Mouse (Mus musculus): Measurements from ENCODE around the gene Il27ra. TPM values are rescaled to one million over a fixed set of nuclear protein-coding genes. Genes with fewer than 3 reads are reported as not detected.

Gene Il27ra
- polyA plus RNA-seq, 1 experiment, result 1.1 TPM

DNA sequence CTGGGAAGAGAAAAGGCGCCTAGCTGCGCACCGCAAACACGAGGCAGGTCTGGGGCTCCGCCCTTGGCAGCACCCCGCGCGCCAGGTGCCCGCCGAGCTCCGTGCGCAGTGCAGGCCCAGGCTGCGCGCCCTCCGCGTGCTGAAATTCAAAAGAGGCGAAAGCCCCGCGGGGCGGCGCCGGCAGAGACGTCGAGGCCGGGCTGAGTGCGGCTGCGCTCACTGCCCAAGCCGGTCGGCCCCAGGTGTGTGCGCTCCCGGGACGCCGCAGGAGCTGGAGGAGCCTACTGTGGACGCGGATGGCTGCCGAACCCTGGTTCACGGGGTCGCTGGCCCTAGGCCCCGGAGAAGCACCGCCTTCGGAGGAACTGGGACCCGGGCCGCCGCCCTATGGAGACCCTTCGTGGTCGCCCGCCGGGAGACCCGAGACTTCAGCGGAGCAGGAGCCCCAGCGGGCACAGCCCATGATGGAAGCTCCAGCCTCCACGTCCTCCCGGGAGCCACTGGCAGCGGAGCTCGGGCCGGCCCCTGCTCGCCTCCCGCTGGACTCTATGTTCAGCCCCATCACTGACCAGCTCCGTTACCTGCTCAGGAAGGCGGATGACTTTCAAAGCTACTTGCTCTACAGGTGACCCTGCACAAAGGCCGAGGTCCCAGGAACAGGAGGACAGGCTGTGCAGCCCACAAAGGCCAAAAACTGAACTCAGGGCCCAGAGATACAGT, 40.9 kb downstream of the Il27ra start, which contains the start of gene 1700067K01Rik:
Gene 1700067K01Rik, plus strand, starts transcription at position 222 of the 720 bp plus-strand sequence.
- Histone ChIP-seq H3K4me1 (ENCODE audit: control insufficient read depth, insufficient read depth, low read length) (peaks cover 9% of the 10 kb centered on the region; the same call in 1 of the 2 replicates), H3K27ac (ENCODE audit: insufficient read depth, low read length) (no peak within 1 kb of the TSS), H3K4me3 (ENCODE audit: insufficient read depth, low read length) (no peak within 1 kb of the TSS)
- TF ChIP-seq CTCF (IDR thresholded peaks at IDR 0.05; ENCODE audit: borderline replicate concordance, insufficient read depth, low read length), result no peak
- no peak for TF ChIP-seq POLR2A (IDR thresholded peaks at IDR 0.05; ENCODE audit: low read depth, low read length)

DNA sequence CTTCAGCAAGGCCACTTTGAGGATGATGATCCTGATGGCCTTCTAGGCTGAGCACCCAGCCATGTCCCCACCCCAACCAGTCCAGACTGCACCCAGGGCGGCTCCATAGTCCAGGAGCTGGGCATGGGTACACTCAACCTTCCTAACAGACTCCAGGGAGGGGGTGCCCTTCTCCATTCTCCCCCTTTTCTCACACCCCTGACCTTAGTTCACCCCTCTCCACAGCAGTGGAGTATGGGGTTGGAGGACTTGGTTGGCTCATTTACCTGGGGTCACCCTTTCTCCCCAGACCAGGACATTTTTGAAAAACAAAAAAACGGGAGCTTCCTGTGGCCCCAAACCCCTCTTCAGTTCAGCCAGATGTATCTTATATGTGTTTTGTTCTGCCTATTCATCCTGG, 42.6 kb downstream of the Il27ra start:
- H3K4me1 ChIP-seq (ENCODE audit: control insufficient read depth, insufficient read depth, low read length), result peaks cover 6% of the 10 kb centered on the region; the same call in 1 of the 2 replicates
- H3K27ac ChIP-seq (ENCODE audit: insufficient read depth, low read length), result no peak overlapping the region
- H3K4me3 ChIP-seq (ENCODE audit: insufficient read depth, low read length), result no peak overlapping the region
- no peak for TF ChIP-seq POLR2A (IDR thresholded peaks at IDR 0.05; ENCODE audit: low read depth, low read length)
- no peak for TF ChIP-seq CTCF (IDR thresholded peaks at IDR 0.05; ENCODE audit: borderline replicate concordance, insufficient read depth, low read length)

DNA sequence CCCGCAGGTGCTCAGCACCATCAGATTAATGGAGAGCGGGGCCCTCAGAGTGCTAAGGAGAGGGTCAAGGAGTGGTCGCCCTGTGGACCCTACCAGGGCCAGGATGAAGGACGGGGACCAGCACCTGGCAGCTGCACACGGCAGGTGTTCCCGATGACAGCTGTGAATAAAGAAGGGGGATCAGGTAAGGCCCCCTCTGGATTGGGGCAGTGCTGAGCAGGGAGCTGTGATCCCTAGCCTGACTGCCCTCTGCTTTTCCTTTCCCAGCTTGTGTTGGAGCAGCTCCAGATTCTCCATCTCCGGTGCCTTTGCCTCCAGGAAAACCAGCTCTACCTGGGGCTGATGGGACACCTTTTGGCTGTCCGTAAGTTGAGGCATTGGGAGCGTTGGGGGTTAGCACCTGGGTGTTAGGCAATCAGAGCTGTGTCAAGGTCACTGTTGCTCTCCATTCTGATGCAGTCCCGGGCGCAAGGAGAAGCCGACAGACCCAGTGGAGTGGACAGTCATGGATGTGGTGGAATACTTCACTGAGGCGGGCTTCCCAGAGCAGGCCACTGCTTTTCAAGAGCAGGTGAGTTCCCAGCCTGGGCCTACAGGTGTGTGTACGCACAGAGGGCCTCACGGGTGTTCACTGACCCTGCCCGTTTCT, 43.2 kb downstream of the Il27ra start:
- TF ChIP-seq POLR2A (IDR thresholded peaks at IDR 0.05; ENCODE audit: low read depth, low read length) (no peak), CTCF (IDR thresholded peaks at IDR 0.05; ENCODE audit: borderline replicate concordance, insufficient read depth, low read length) (no peak)
- Histone ChIP-seq H3K4me1 (ENCODE audit: control insufficient read depth, insufficient read depth, low read length) (peaks cover 6% of the 10 kb centered on the region; the same call in 1 of the 2 replicates), H3K4me3 (ENCODE audit: insufficient read depth, low read length) (peak overlapping the region; percentile 81), H3K27ac (ENCODE audit: insufficient read depth, low read length) (no peak overlapping the region)

DNA sequence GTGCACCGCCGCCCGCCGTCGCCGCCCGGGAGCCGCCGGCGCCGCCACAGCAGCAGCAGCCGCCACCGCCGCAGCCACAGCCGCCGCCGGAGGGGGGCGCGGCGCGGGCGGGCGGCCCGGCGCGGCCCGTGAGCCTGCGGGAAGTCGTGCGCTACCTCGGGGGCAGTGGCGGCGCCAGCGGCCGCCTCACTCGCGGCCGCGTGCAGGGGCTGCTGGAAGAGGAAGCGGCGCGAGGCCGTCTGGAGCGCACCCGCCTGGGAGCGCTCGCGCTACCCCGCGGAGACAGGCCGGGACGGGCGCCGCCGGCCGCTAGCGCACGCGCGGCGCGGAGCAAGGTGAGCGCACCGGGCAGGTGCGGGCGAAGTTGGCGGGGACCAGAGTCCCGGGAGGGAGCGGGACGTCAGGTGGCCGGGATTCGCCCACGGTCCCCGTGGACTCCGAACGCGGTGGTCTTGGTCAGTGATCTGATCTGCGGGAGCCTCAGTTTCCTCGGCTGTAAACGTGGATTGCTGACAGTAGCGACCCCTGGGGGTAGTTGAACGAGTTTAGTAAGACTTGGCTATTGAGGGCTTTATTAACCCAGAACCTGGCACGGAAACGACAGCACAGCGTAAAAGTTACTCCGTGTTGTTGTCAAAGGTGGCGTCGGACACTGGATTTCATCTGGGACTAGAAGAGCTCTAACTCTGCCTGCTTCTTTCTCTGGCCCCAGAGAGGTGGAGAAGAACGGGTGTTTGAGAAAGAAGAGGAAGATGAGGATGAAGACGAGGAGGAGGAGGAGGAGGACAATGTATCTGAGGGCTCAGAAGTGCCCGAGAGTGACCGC, 43.9 kb downstream of the Il27ra start:
- peak overlapping the region; percentile 31; the same call in 1 of the 2 replicates for H3K27ac ChIP-seq (ENCODE audit: insufficient read depth, low read length)
- H3K4me1 ChIP-seq (ENCODE audit: control insufficient read depth, insufficient read depth, low read length), result peaks cover 5% of the 10 kb centered on the region; the same call in 1 of the 2 replicates
- TF ChIP-seq POLR2A (IDR thresholded peaks at IDR 0.05; ENCODE audit: low read depth, low read length), result no peak
- 0 out of 2 replicates have a peak, but pooled peaks have one; percentile 8 for TF ChIP-seq CTCF (IDR thresholded peaks at IDR 0.05; ENCODE audit: borderline replicate concordance, insufficient read depth, low read length)
- H3K4me3 ChIP-seq (ENCODE audit: insufficient read depth, low read length), result peak overlapping the region; percentile 81

DNA sequence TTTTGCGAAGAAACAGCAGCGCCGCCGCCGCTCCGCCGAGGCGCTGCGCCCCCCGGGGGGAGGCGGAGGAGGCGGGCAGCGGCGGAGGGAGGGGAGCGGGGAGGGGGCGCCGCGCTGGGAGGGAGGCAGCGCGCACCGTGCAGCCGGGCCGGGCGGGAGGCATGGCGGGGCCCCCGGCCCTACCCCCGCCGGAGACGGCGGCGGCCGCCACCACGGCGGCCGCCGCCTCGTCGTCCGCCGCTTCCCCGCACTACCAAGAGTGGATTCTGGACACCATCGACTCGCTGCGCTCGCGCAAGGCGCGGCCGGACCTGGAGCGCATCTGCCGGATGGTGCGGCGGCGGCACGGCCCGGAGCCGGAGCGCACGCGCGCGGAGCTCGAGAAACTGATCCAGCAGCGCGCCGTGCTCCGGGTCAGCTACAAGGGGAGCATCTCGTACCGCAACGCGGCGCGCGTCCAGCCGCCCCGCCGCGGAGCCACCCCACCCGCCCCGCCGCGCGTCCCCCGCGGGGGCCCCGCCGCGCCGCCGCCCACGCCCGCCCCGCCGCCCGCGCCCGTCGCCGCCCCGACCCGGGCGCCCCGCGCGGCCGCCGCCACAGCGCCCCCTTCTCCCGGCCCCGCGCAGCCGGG, 44.8 kb downstream of the Il27ra start, which contains the start of gene Samd1:
Gene Samd1, plus strand, starts transcription at position 162 of the 631 bp plus-strand sequence.
- Histone ChIP-seq H3K4me1 (ENCODE audit: control insufficient read depth, insufficient read depth, low read length) (peaks cover 3% of the 10 kb centered on the region; the same call in 1 of the 2 replicates), H3K27ac (ENCODE audit: insufficient read depth, low read length) (peak within 1 kb of the TSS; percentile 95), H3K4me3 (ENCODE audit: insufficient read depth, low read length) (peak within 1 kb of the TSS; percentile 81)
- TF ChIP-seq CTCF (IDR thresholded peaks at IDR 0.05; ENCODE audit: borderline replicate concordance, insufficient read depth, low read length) (no peak), POLR2A (IDR thresholded peaks at IDR 0.05; ENCODE audit: low read depth, low read length) (no peak)

DNA sequence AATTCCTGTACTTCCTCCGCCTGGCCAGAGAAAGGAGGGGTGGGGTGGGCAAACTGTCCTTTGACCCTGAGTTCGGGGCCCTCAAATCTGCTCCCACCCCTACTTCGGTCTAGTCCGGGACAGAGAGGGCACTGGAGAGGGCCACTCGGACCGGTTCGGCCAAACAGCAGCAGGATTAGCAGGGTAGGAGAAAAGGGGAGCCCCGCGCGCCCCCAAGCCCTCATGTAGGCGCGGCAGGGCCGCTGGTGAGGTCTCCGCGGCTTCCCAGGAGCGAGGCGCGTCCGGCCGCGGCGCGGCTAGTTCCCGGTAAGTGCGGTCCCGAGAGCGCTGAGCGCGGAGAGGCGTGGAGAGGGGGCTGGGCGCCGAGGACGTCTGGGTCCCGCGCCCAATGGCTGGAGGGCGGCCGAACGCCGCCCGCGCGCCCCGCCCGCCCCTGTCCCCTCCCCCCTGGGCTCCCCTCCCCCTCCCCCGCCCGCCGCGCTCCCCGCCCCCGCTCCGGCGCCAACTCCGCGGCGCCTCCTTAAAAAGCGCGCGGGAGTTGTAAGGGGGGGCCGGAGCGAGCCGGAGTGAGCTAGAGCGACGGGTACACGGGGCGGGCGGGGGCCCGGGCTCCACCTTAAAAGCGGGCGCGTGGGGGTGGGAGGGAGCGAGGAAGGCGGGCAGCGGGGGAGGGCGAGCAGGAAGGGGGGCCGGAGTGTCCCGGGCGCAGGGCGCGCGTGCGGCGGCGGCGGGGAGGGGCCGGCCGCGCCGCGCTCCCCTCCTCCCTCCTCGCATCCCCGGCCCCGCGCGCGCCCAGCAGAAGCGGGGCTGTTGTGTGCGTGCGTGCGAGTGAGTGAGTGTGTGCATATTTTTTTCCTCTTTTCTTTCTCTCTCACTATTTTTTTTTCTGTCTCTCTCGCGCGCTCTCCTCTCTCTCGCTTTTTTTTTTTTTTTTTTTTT, 45.6 kb downstream of the Il27ra start:
- Histone ChIP-seq H3K27ac (ENCODE audit: insufficient read depth, low read length) (peak overlapping the region; percentile 95), H3K4me3 (ENCODE audit: insufficient read depth, low read length) (peak overlapping the region; percentile 68), H3K4me1 (ENCODE audit: control insufficient read depth, insufficient read depth, low read length) (peaks cover 3% of the 10 kb centered on the region; the same call in 1 of the 2 replicates)
- peak; percentile 92 for TF ChIP-seq POLR2A (IDR thresholded peaks at IDR 0.05; ENCODE audit: low read depth, low read length)
- TF ChIP-seq CTCF (IDR thresholded peaks at IDR 0.05; ENCODE audit: borderline replicate concordance, insufficient read depth, low read length), result no peak

DNA sequence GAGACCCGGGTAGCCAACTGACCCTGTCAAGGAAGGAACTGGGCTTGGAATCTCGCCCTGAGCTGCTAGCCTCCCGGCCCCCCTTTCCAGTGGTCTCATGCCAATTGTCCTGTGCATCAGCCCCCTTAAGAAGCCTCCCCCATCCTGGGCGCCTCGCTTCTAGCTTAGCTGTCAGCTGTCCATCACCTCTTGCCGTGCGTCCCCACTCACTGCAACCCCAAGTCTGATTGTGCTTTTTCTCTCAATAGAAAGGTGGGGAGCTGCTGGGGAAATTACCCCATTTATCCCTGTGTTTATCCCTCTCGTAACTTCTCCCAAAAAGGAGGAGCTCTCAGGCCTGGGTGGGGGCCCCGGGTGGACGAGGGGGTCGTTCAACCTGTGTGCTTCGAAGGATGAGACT, 46.4 kb downstream of the Il27ra start:
- Histone ChIP-seq H3K4me3 (ENCODE audit: insufficient read depth, low read length) (peak overlapping the region; percentile 68; the same call in 1 of the 2 replicates), H3K4me1 (ENCODE audit: control insufficient read depth, insufficient read depth, low read length) (peaks cover 3% of the 10 kb centered on the region; the same call in 1 of the 2 replicates), H3K27ac (ENCODE audit: insufficient read depth, low read length) (no peak overlapping the region)
- no peak for TF ChIP-seq CTCF (IDR thresholded peaks at IDR 0.05; ENCODE audit: borderline replicate concordance, insufficient read depth, low read length)
- no peak for TF ChIP-seq POLR2A (IDR thresholded peaks at IDR 0.05; ENCODE audit: low read depth, low read length)

DNA sequence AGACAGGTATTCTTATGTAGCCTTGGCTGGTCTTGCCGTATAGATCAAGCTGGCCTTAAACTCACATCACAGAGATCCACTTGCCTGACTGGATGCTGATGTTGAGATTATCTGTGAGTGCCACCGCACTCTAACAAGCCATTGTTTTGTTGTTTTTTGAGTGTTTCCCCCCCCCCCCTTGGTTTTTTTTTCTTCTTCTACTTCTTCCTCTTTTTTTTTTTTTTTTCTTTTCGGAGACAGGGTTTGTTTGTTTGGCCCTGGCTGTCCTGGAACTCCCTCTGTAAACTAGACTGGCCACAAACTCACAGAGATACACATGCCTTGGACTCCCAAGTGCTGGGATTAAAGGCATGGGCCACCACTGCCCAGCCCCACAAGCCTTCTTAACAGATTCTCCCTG, 48.4 kb downstream of the Il27ra start:
- Histone ChIP-seq H3K4me3 (ENCODE audit: insufficient read depth, low read length) (no peak overlapping the region), H3K27ac (ENCODE audit: insufficient read depth, low read length) (no peak overlapping the region), H3K4me1 (ENCODE audit: control insufficient read depth, insufficient read depth, low read length) (no peaks in the 10 kb centered on the region)
- no peak for TF ChIP-seq POLR2A (IDR thresholded peaks at IDR 0.05; ENCODE audit: low read depth, low read length)
- TF ChIP-seq CTCF (IDR thresholded peaks at IDR 0.05; ENCODE audit: borderline replicate concordance, insufficient read depth, low read length), result no peak

Measured in embryonic fibroblast, embryonic 13.5 days (primary cell).